Mouse (Mus musculus): ENCODE measurements around the gene Fam174b. TPM values are rescaled to one million over a fixed set of nuclear protein-coding genes. Genes with fewer than 3 reads are reported as not detected.

Fam174b gene
- polyA plus RNA-seq, 1 experiment = 17.6 TPM

- WGBS = 81% methylated on average over 7 of the region's 7 CpGs
- Histone ChIP-seq H3K36me3 (ENCODE audit: control insufficient read depth, insufficient read depth, low read length) (no peaks in the 10 kb centered on the region), H3K4me3 (ENCODE audit: low read depth, low read length) (no peak overlapping the region), H3K4me1 (ENCODE audit: control insufficient read depth, insufficient read depth, insufficient read length, low read length) (no peaks in the 10 kb centered on the region), H3K27me3 (ENCODE audit: control insufficient read depth, insufficient read depth, low read length) (no peaks in the 10 kb centered on the region), H3K27ac (ENCODE audit: insufficient read depth, low read depth, low read length) (no peak overlapping the region)
- no peak for TF ChIP-seq CTCF (IDR thresholded peaks at IDR 0.05; ENCODE audit: extremely low read depth, insufficient read length, insufficient replicate concordance, low read depth, low read length)
These were observed 74.4 kb downstream of the Fam174b start for GRCm38 (mm10) chr7:73814454-73814853.

DNA sequence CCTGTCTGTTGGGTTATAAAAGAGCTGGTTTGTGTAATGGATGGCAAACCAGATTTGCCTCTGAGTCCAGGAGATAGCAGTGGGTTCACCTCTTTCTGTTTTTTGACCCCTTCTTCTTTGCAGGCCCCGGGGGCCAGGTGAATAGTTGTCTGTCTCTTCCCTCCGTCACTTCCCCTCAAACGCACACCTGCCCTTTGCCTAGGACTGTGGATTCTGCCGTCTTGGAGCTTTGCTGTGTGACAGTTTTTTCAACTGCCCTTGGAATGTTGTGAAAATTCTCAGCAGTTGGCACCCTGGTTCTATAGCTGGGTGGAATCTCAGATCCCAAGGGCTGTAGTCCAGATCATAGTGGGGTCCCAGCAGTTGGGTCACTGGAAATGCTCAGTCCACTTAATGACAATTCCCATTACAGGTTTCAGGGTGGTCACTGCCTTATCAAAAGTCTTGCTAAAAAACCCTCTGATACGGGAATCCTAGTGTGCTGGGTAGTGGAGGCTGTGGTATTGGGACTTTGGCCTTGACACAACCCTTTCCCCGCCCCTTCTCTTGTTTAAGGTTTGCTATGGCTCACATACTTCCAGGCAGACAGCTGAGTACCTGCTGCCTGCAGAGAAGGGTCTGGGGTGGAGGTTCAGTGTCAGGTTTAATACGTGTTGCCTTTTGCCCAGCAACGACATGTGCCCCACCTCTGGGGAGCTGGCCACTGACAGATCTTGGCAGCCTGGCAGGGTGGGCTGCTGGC is 76.3 kb downstream of the Fam174b start:
- H3K27me3 ChIP-seq (ENCODE audit: control insufficient read depth, insufficient read depth, low read length) = no peaks in the 10 kb centered on the region
- H3K27ac ChIP-seq (ENCODE audit: insufficient read depth, low read depth, low read length) = no peak overlapping the region
- no peaks in the 10 kb centered on the region for H3K4me1 ChIP-seq (ENCODE audit: control insufficient read depth, insufficient read depth, insufficient read length, low read length)
- WGBS = 38% methylated on average over 8 of the region's 8 CpGs
- no peaks in the 10 kb centered on the region for H3K36me3 ChIP-seq (ENCODE audit: control insufficient read depth, insufficient read depth, low read length)
- H3K4me3 ChIP-seq (ENCODE audit: low read depth, low read length) = no peak overlapping the region
- TF ChIP-seq POLR2A (IDR thresholded peaks at IDR 0.05; ENCODE audit: low read depth, low read length) (no peak), CTCF (IDR thresholded peaks at IDR 0.05; ENCODE audit: extremely low read depth, insufficient read length, insufficient replicate concordance, low read depth, low read length) (no peak)

- 75% methylated on average over 17 of the region's 17 CpGs for WGBS
- H3K4me1 ChIP-seq (ENCODE audit: control insufficient read depth, insufficient read depth, insufficient read length, low read length) = no peaks in the 10 kb centered on the region
- H3K27me3 ChIP-seq (ENCODE audit: control insufficient read depth, insufficient read depth, low read length) = no peaks in the 10 kb centered on the region
- H3K4me3 ChIP-seq (ENCODE audit: low read depth, low read length) = no peak overlapping the region
- H3K27ac ChIP-seq (ENCODE audit: insufficient read depth, low read depth, low read length) = no peak overlapping the region
- no peaks in the 10 kb centered on the region for H3K36me3 ChIP-seq (ENCODE audit: control insufficient read depth, insufficient read depth, low read length)
- TF ChIP-seq CTCF (IDR thresholded peaks at IDR 0.05; ENCODE audit: extremely low read depth, insufficient read length, insufficient replicate concordance, low read depth, low read length) (no peak), POLR2A (IDR thresholded peaks at IDR 0.05; ENCODE audit: low read depth, low read length) (no peak)
These were observed 79.3 kb downstream of the Fam174b start for GRCm38 (mm10) chr7:73819366-73819765.

Other genes starting within 250 kb of the Fam174b start
- gene Chd2, start 198.5 kb upstream of the Fam174b start, polyA plus RNA-seq (2012; rRNA removed) = 12.3 and 28.0 TPM in 2 replicates